Mouse (Mus musculus): Measurements from ENCODE around the gene Icos.

The Icos gene

GRCm38 (mm10) chr1:61035270-61035669 is 57.5 kb downstream of the Icos start:
- DNase-seq (ENCODE audit: extremely low read depth, low read depth) = no peak

- DNase-seq (ENCODE audit: extremely low read depth, low read depth) = no peak
These were observed 60.5 kb downstream of the Icos start for GRCm38 (mm10) chr1:61038223-61038622.

- no peak for DNase-seq (ENCODE audit: extremely low read depth, low read depth)
These were observed 61.6 kb downstream of the Icos start for GRCm38 (mm10) chr1:61039310-61039709.

- DNase-seq (ENCODE audit: extremely low read depth, low read depth) = no peak
These were observed 62.7 kb downstream of the Icos start for GRCm38 (mm10) chr1:61040401-61040800.

GRCm38 (mm10) chr1:61042842-61043241 is 65.1 kb downstream of the Icos start:
- no peak for DNase-seq (ENCODE audit: extremely low read depth, low read depth)

- no peak for DNase-seq (ENCODE audit: extremely low read depth, low read depth)
These were observed 68.5 kb downstream of the Icos start for GRCm38 (mm10) chr1:61046055-61046705.

GRCm38 (mm10) chr1:61047336-61047735 is 69.6 kb downstream of the Icos start:
- no peak for DNase-seq (ENCODE audit: extremely low read depth, low read depth)

All from MEL-GATA-1-ER (cell line).